Mouse (Mus musculus) hindbrain, postnatal 0 days (tissue): ENCODE measurements around the gene Ube2h. TPM values are rescaled to one million over a fixed set of nuclear protein-coding genes. Genes with fewer than 3 reads are reported as not detected.
A peak's percentile ranks its signal among the peaks of the same experiment; 100 is the strongest.
"Not testable (repeated sequence)": the region's sequence is repeated elsewhere in the genome, so short reads cannot be mapped to it uniquely, and the experiment has no call there.

Experiments
- ATAC-seq: fragments of 200-750 bp; cut with Nextera tagmentation; 2 replicates; pipeline ENCODE4 v1.8.0; 2017; ENCODE audit warnings: mild to moderate bottlenecking, moderate TSS enrichment, moderate library complexity
- DNase-seq: peaks from one replicate; pipeline ENCODE4 v3.0.0-alpha.2; 2015; ENCODE audit warnings: low spot score
- H3K27ac ChIP-seq: fragments of 300-500 bp; sonication (generic); 2 replicates; pipeline ENCODE4 v1.5.1; 2014; ENCODE audit warnings: mild to moderate bottlenecking
- H3K27me3 ChIP-seq: fragments of 300-500 bp; sonication (generic); 2 replicates; pipeline ENCODE4 v1.6.1; 2014; ENCODE audit warnings: low read length, mixed read lengths; ENCODE audit not compliant: insufficient read depth
- H3K36me3 ChIP-seq: fragments of 300-500 bp; sonication (generic); 2 replicates; pipeline ENCODE4 v1.6.1; 2014; ENCODE audit warnings: low read length, mixed read lengths; ENCODE audit not compliant: insufficient read depth
- H3K4me1 ChIP-seq: fragments of 300-500 bp; sonication (generic); 2 replicates; pipeline ENCODE4 v1.6.1; 2014; ENCODE audit warnings: antibody characterized with exemption, low read length, mixed read lengths; ENCODE audit not compliant: insufficient read depth
- H3K4me2 ChIP-seq: fragments of 300-500 bp; sonication (generic); 2 replicates; pipeline ENCODE4 v1.6.1; 2014; ENCODE audit warnings: low read depth, mild to moderate bottlenecking, low read length, moderate library complexity, mixed read lengths
- H3K4me3 ChIP-seq: fragments of 300-500 bp; sonication (generic); 2 replicates; pipeline ENCODE4 v1.5.1; 2014; ENCODE audit warnings: low read length
- H3K9ac ChIP-seq: fragments of 300-500 bp; sonication (generic); replicated peaks from 2 replicates; pipeline ENCODE4 v1.6.1; 2014; ENCODE audit warnings: mild to moderate bottlenecking, low read length, moderate library complexity, mixed read lengths
- H3K9me3 ChIP-seq: fragments of 300-500 bp; sonication (generic); 2 replicates; pipeline ENCODE4 v1.6.1; 2016; ENCODE audit warnings: low read length, mixed read lengths
- CTCF ChIP-seq: IDR thresholded peaks from 2 replicates; pipeline ENCODE4 v1.5.1; 2016; ENCODE audit warnings: antibody characterized with exemption, control low read depth, low read depth
- WGBS: fragments of 180-500 bp; shearing (Covaris S2); extraction: QIAGEN DNeasy Blood & Tissue Kit; methylation state at CpG from one replicate; pipeline ENCODE4 v1.1.7; 2014; 5-methylcytosine and 5-hydroxymethylcytosine counted together
- polyA plus RNA-seq: library from polyadenylated mRNA; unstranded; fragments of >200 nt; fragmentation: Nextera tagmentation; extraction: Ambion mirVana; gene quantifications from 2 replicates; pipeline ENCODE4 v1.2.1, GENCODE M21; 2015
- total RNA-seq: library from RNA; depleted of rRNA; stranded (reverse); fragments of >200 nt; gene quantifications from 2 replicates; pipeline ENCODE4 v1.2.3, GENCODE M21; 2014

Ube2h gene
- total and polyA plus RNA-seq, 2 experiments from 2014 or later, result 41.6 to 42.1 TPM

- H3K9ac ChIP-seq, result no peak overlapping the region
- 58% methylated on average over 1 of the region's 1 CpGs for WGBS
- H3K27me3 ChIP-seq, result no peaks in the 10 kb centered on the region
- ATAC-seq (no peak), DNase-seq (no peak)
- no peak overlapping the region for H3K4me3 ChIP-seq
- no peak overlapping the region for H3K27ac ChIP-seq
- H3K36me3 ChIP-seq, result no peaks in the 10 kb centered on the region
- no peaks in the 10 kb centered on the region for H3K4me1 ChIP-seq
- no peaks in the 10 kb centered on the region for H3K9me3 ChIP-seq
- TF ChIP-seq CTCF, result no peak
- H3K4me2 ChIP-seq, result no peak overlapping the region
These were observed 7.7 kb upstream of the Ube2h start for GRCm38 (mm10) chr6:30312006-30312405.

GRCm38 (mm10) chr6:30308751-30309150 lies 4.4 kb upstream of the Ube2h start:
- Histone ChIP-seq H3K9me3 (no peaks in the 10 kb centered on the region), H3K36me3 (no peaks in the 10 kb centered on the region), H3K4me2 (no peak overlapping the region), H3K27ac (no peak overlapping the region), H3K27me3 (no peaks in the 10 kb centered on the region), H3K4me3 (no peak overlapping the region), H3K4me1 (no peaks in the 10 kb centered on the region), H3K9ac (no peak overlapping the region)
- no peak for ATAC-seq
- no peak for DNase-seq
- no peak for TF ChIP-seq CTCF
- 41% methylated on average over 4 of the region's 4 CpGs for WGBS

DNA sequence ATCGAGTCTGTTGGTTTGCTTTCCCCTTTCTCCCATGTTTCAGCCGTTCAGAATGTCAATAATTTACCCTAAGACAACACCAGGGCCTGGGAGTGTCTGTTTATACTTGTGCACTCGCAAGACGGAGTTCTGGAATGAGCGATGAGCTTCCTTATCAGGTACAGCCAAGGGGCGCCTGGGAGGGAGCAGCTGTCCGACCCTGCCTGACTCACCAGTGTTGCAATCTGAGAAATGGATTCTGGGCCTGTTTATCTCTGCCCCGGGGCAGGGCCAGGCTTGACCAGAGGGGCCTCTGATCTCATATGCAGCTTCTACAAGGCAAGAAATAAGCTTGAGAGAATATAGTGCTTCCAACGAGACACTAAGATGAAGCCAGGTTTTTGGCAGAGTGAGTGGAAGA lies 3.4 kb upstream of the Ube2h start:
- Histone ChIP-seq H3K4me3 (no peak overlapping the region), H3K4me1 (no peaks in the 10 kb centered on the region)
- TF ChIP-seq CTCF, result no peak

GRCm38 (mm10) chr6:30303771-30304398 lies 454 bp downstream of the Ube2h start:
- Histone ChIP-seq H3K9ac (peak overlapping the region; percentile 79), H3K4me3 (peak overlapping the region; percentile 72), H3K27ac (peak overlapping the region; percentile 95), H3K4me2 (peak overlapping the region; percentile 94)
- H3K27me3 ChIP-seq, ATAC-seq, H3K9me3 ChIP-seq, H3K36me3 ChIP-seq, H3K4me1 ChIP-seq: not testable (repeated sequence)
- WGBS, result 3% methylated on average over 25 of the region's 66 CpGs
- DNase-seq, result peak; percentile 50

More for the DNA sequence above, 3.4 kb upstream of the Ube2h start:
- H3K4me2 ChIP-seq, result no peak overlapping the region
- H3K9me3 ChIP-seq, result no peaks in the 10 kb centered on the region
- H3K27me3 ChIP-seq, result no peaks in the 10 kb centered on the region
- no peak for DNase-seq
- H3K9ac ChIP-seq, result no peak overlapping the region
- 78% methylated on average over 9 of the region's 9 CpGs for WGBS
- no peak for ATAC-seq
- no peaks in the 10 kb centered on the region for H3K36me3 ChIP-seq
- no peak overlapping the region for H3K27ac ChIP-seq

DNA sequence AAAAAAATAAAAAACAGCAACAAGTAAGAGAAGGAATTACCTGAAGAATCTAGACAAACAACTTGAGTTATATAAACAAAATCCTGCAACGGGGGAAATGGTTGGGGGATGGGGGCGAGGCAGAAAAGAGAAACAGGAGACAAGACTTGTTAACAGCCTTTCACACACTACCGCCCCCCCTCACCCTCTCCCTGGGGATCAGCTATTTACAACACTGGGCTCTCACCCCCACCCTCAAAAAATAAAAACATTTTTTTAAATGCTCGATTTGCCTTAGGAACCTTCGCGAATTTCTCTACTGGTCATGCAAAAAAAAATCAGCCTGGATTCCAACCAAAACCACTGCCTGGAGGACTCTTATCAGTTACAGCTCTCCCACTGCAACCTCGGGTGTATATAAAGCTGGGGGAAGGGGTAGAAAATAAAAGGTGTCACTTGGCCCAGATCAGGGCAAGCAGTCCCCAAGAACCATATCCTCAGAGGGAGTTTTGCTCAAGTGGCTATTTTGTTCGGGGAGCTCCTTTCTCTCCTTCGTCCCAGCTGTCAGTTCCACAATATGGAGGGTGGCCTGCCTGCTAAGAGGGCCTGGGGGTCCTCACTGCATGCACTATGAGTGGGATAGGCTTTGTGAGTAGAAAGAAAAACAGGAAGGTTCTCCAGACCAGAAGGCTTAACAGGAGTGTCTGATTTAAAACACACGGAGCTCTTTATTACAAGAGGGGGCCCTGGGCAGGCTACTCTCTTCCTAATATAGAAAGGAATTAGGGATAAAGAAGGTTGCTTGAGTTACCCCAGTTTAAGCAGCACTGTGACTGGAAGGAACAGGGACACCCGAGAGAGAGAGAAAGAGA lies 1.3 kb downstream of the Ube2h start:
- DNase-seq (peak; percentile 16), ATAC-seq (no peak)
- Histone ChIP-seq H3K27ac (peak overlapping the region; percentile 95), H3K4me2 (peak overlapping the region; percentile 94), H3K27me3 (no peaks in the 10 kb centered on the region), H3K36me3 (no peaks in the 10 kb centered on the region), H3K9me3 (no peaks in the 10 kb centered on the region), H3K9ac (peak overlapping the region; percentile 79), H3K4me1 (peaks cover 9% of the 10 kb centered on the region; the same call in 1 of the 2 replicates), H3K4me3 (peak overlapping the region; percentile 72)
- WGBS, result under 1% methylated on average over 11 of the region's 11 CpGs
- TF ChIP-seq CTCF, result no peak

GRCm38 (mm10) chr6:30302156-30302555 lies 2.2 kb downstream of the Ube2h start:
- H3K27me3 ChIP-seq, result no peaks in the 10 kb centered on the region
- peak overlapping the region; percentile 72 for H3K4me3 ChIP-seq
- peak overlapping the region; percentile 94 for H3K4me2 ChIP-seq
- H3K36me3 ChIP-seq, result no peaks in the 10 kb centered on the region
- H3K9ac ChIP-seq, result peak overlapping the region; percentile 37
- WGBS, result 7% methylated on average over 4 of the region's 4 CpGs
- DNase-seq (no peak), ATAC-seq (no peak)
- no peaks in the 10 kb centered on the region for H3K9me3 ChIP-seq
- H3K27ac ChIP-seq, result 0 out of 2 replicates have a peak overlapping the region, but pooled peaks have one; percentile 13
- peaks cover 9% of the 10 kb centered on the region; the same call in 1 of the 2 replicates for H3K4me1 ChIP-seq
- TF ChIP-seq CTCF, result no peak
